In genomic region chr8:53573600-53573999, GRCm38 (mm10) we compare ENCODE assay signal across 12 mouse cellular contexts.
"Had no signal": no experiment of that assay in that cellular context is flagged by ENCODE, and none has a peak within 500 bp of the region (broad histone marks: within the 10 kb centered on the region; RNA-seq: fewer than 3 reads in every experiment).

No protein-coding gene starts in this region.

- H3K27me3 ChIP-seq: intestine, embryonic 15.5 days; limb, embryonic 15.5 days; liver, embryonic 13.5 days; midbrain, embryonic 12.5 days had no signal

- H3K9me3 ChIP-seq: intestine, embryonic 15.5 days; limb, embryonic 15.5 days; liver, embryonic 13.5 days; midbrain, embryonic 12.5 days had no signal

- H3K36me3 ChIP-seq: intestine, embryonic 15.5 days; limb, embryonic 15.5 days; liver, embryonic 13.5 days; midbrain, embryonic 12.5 days had no signal

- H3K27ac ChIP-seq: intestine, embryonic 15.5 days; left cerebral cortex, adult 2 months; limb, embryonic 15.5 days; liver, embryonic 13.5 days; midbrain, embryonic 12.5 days had no signal

- DNase-seq: kidney, adult 18-20 months; kidney, postnatal 14 days; liver, embryonic 13.5 days; liver, postnatal 0 days; right cerebral cortex, postnatal 4 days; spleen, adult 18-20 months; thymus, adult 18-20 months; thymus, postnatal 14 days had no signal

- H3K4me2 ChIP-seq: intestine, embryonic 15.5 days; limb, embryonic 15.5 days; liver, embryonic 13.5 days; midbrain, embryonic 12.5 days had no signal

- H3K9ac ChIP-seq: intestine, embryonic 15.5 days; limb, embryonic 15.5 days; liver, embryonic 13.5 days; liver, postnatal 0 days; midbrain, embryonic 12.5 days had no signal

- ATAC-seq: intestine, embryonic 15.5 days; liver, postnatal 0 days had no signal

- H3K4me3 ChIP-seq: intestine, embryonic 15.5 days; left cerebral cortex, adult 2 months; limb, embryonic 15.5 days; liver, embryonic 13.5 days; midbrain, embryonic 12.5 days had no signal

- H3K4me1 ChIP-seq: intestine, embryonic 15.5 days; limb, embryonic 15.5 days; liver, embryonic 13.5 days; midbrain, embryonic 12.5 days had no signal
